Mouse (Mus musculus) myocyte (in vitro differentiated cells): ENCODE data around the gene Camta1. TPM values are rescaled to one million over a fixed set of nuclear protein-coding genes. Genes with fewer than 3 reads are reported as not detected.

Experiments
- H3K27me3 ChIP-seq: one replicate; pipeline ENCODE4 v1.6.1; 2011; ENCODE audit not compliant: control insufficient read depth, insufficient read depth, insufficient read length
- H3K36me3 ChIP-seq: one replicate; pipeline ENCODE4 v1.6.1; 2011; ENCODE audit not compliant: control insufficient read depth, insufficient read depth
- H3K4me2 ChIP-seq: one replicate; pipeline ENCODE4 v1.6.1; 2011; ENCODE audit warnings: low read depth, control low read depth
- H3K4me3 ChIP-seq: one replicate; pipeline ENCODE4 v1.5.1; 2011; ENCODE audit warnings: mild to moderate bottlenecking, control low read depth, moderate library complexity
- H3K79me2 ChIP-seq: one replicate; pipeline ENCODE4 v1.6.1; 2011; ENCODE audit not compliant: control insufficient read depth, insufficient read depth
- H3ac ChIP-seq: one replicate; pipeline ENCODE4 v1.6.1; 2011; ENCODE audit not compliant: control insufficient read depth, insufficient read length
- CEBPB ChIP-seq: IDR thresholded peaks from 2 replicates; pipeline ENCODE4 v1.6.1; 2011; ENCODE audit warnings: mild to moderate bottlenecking, moderate library complexity; ENCODE audit not compliant: poor library complexity, insufficient read depth, severe bottlenecking
- E2F4 ChIP-seq: IDR thresholded peaks from one replicate; pipeline ENCODE4 v1.6.1; 2011; ENCODE audit warnings: mild to moderate bottlenecking, control low read depth, moderate library complexity; ENCODE audit not compliant: insufficient read depth
- MAX ChIP-seq: IDR thresholded peaks from one replicate; pipeline ENCODE4 v1.6.1; 2011; ENCODE audit warnings: low read depth, mild to moderate bottlenecking, control low read depth
- MYOD1 ChIP-seq, 3 experiments: IDR thresholded peaks; one replicate each; pipeline ENCODE4 v1.6.1; 2011; ENCODE audit warnings: control low read depth in 2 of 3, low read depth in 2 of 3, mild to moderate bottlenecking in 2 of 3, moderate library complexity in 1 of 3; ENCODE audit not compliant: insufficient read length in 2 of 3, control insufficient read depth in 1 of 3
- MYOG ChIP-seq, 3 experiments: IDR thresholded peaks; one replicate each; pipeline ENCODE4 v1.6.1; 2011; ENCODE audit warnings: control low read depth in 2 of 3, low read depth in 2 of 3, mild to moderate bottlenecking in 2 of 3; ENCODE audit not compliant: insufficient read length in 2 of 3, control insufficient read depth in 1 of 3, insufficient read depth in 1 of 3
- POLR2A ChIP-seq: IDR thresholded peaks from one replicate; pipeline ENCODE4 v1.6.1; 2011; ENCODE audit warnings: low read depth, mild to moderate bottlenecking, control low read depth, moderate library complexity; ENCODE audit not compliant: insufficient read length
- POLR2AphosphoS2 ChIP-seq: IDR thresholded peaks from one replicate; pipeline ENCODE4 v1.6.1; 2011; ENCODE audit warnings: low read depth, control low read depth; ENCODE audit not compliant: insufficient read length
- REST ChIP-seq: IDR thresholded peaks from one replicate; pipeline ENCODE4 v1.6.1; 2011; ENCODE audit warnings: mild to moderate bottlenecking, control low read depth, moderate library complexity; ENCODE audit not compliant: insufficient read depth, insufficient read length
- SRF ChIP-seq: IDR thresholded peaks from one replicate; pipeline ENCODE4 v1.6.1; 2011; ENCODE audit warnings: low read depth; ENCODE audit not compliant: control insufficient read depth, insufficient read length
- TCF12 ChIP-seq: IDR thresholded peaks from one replicate; pipeline ENCODE4 v1.6.1; 2011; ENCODE audit warnings: mild to moderate bottlenecking, control low read depth; ENCODE audit not compliant: poor library complexity, insufficient read depth, severe bottlenecking
- TCF3 ChIP-seq: IDR thresholded peaks from one replicate; pipeline ENCODE4 v1.6.1; 2011; ENCODE audit warnings: low read depth, control low read depth; ENCODE audit not compliant: insufficient read length
- USF1 ChIP-seq: IDR thresholded peaks from one replicate; pipeline ENCODE4 v1.6.1; 2011; ENCODE audit warnings: low read depth, mild to moderate bottlenecking, control low read depth, moderate library complexity
- polyA plus RNA-seq: library from polyadenylated mRNA; unstranded; fragments of >200 nt; fragmentation: generic; extraction: Trizol; gene quantifications from one replicate; pipeline ENCODE4 v1.2.1, GENCODE M21; 2012; ENCODE audit warnings: missing spikeins

Camta1 gene
- polyA plus RNA-seq, 1 experiment, result 40.6 TPM

DNA sequence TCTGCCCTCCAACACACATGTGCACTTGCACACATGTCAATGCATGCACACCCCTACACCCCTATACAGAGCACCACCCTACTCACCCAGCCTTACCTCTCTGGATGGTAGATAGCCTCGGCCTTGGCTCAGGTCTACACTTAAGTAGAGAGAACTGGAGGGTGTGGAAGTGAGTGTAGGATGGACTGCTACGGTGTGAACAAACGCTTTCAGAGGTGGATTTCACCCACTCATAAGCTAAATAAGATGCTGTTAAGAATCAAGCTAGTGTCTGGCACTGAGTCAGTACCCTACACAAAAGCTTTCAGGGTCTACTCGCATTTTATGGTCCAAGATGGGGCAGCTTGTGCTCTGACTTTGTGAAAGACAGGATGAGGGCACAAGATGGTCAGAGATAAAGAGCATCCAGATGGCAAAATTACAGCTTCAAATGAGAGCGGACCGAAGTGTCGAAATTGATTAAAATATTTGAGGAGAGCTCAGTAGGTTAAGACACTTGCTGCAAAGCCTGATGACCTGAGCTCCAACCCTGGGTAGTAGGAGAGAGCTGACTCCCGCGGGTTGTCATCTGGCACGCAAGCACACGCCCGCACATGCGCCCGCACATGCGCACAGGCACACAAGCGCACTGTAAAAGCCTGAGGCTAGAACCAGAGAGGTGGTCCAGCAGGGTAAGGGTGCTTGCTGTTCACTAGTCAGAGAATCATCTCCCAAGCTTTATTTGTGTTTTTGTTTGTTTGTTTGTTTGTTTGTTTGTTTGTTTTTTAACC, 924.2 kb downstream of the Camta1 start:
- Histone ChIP-seq H3K36me3 (no peaks in the 10 kb centered on the region), H3K4me2 (no peak overlapping the region), H3K27me3 (no peaks in the 10 kb centered on the region), H3K79me2 (no peaks in the 10 kb centered on the region), H3ac (no peak overlapping the region), H3K4me3 (no peak overlapping the region)
- TF ChIP-seq MYOD1 (IDR thresholded peaks at IDR 0.05; ENCODE audit: control insufficient read depth in 1 of 3, insufficient read length in 2 of 3, low read depth in 2 of 3) (no peak), CEBPB (no peak), USF1 (no peak), TCF12 (no peak), POLR2A (no peak), MYOG (IDR thresholded peaks at IDR 0.05; ENCODE audit: control insufficient read depth in 1 of 3, insufficient read depth in 1 of 3, insufficient read length in 2 of 3, low read depth in 2 of 3) (no peak), POLR2AphosphoS2 (no peak), E2F4 (no peak), SRF (no peak), TCF3 (no peak), REST (no peak), MAX (no peak)

DNA sequence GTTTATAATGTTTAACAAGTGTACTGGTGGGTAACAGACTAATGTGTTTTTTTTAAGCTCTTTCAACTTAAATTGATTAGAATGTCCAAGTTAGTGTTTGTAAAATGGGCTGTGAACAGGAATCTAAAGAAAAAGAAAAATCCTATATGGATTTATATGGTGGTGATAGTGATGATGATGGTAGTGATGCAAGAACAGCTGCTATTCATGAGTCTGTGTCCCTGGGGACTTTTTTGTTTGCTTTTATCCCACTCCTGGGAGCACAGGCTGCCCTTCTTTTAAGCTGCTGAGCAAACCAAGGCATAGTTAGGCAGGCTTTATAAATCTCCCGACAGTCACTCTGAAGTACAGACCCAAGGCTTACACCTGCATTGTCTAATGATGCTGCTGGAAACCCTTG, 928.2 kb downstream of the Camta1 start:
- Histone ChIP-seq H3ac (no peak overlapping the region), H3K27me3 (peaks cover 5% of the 10 kb centered on the region), H3K79me2 (no peaks in the 10 kb centered on the region), H3K36me3 (no peaks in the 10 kb centered on the region), H3K4me2 (no peak overlapping the region), H3K4me3 (no peak overlapping the region)
- no peak for TF ChIP-seq POLR2A
- no peak for TF ChIP-seq E2F4
- no peak for TF ChIP-seq MYOG (IDR thresholded peaks at IDR 0.05; ENCODE audit: control insufficient read depth in 1 of 3, insufficient read depth in 1 of 3, insufficient read length in 2 of 3, low read depth in 2 of 3)
- no peak for TF ChIP-seq MYOD1 (IDR thresholded peaks at IDR 0.05; ENCODE audit: control insufficient read depth in 1 of 3, insufficient read length in 2 of 3, low read depth in 2 of 3)
- no peak for TF ChIP-seq MAX
- TF ChIP-seq TCF12, result no peak
- TF ChIP-seq SRF, result no peak
- no peak for TF ChIP-seq POLR2AphosphoS2
- no peak for TF ChIP-seq USF1

- Histone ChIP-seq H3K4me3 (no peak overlapping the region), H3K36me3 (no peaks in the 10 kb centered on the region), H3K27me3 (peaks cover 5% of the 10 kb centered on the region), H3ac (no peak overlapping the region), H3K79me2 (no peaks in the 10 kb centered on the region), H3K4me2 (peak overlapping the region; percentile 65)
- TF ChIP-seq MYOD1 (IDR thresholded peaks at IDR 0.05; ENCODE audit: control insufficient read depth in 1 of 3, insufficient read length in 2 of 3, low read depth in 2 of 3), result no peak
- TF ChIP-seq MYOG (IDR thresholded peaks at IDR 0.05; ENCODE audit: control insufficient read depth in 1 of 3, insufficient read depth in 1 of 3, insufficient read length in 2 of 3, low read depth in 2 of 3), result peak in 1 of 3 experiments; percentile 49
Measured at GRCm38 (mm10) chr4:150927789-150928188, 933.9 kb downstream of the Camta1 start.

DNA sequence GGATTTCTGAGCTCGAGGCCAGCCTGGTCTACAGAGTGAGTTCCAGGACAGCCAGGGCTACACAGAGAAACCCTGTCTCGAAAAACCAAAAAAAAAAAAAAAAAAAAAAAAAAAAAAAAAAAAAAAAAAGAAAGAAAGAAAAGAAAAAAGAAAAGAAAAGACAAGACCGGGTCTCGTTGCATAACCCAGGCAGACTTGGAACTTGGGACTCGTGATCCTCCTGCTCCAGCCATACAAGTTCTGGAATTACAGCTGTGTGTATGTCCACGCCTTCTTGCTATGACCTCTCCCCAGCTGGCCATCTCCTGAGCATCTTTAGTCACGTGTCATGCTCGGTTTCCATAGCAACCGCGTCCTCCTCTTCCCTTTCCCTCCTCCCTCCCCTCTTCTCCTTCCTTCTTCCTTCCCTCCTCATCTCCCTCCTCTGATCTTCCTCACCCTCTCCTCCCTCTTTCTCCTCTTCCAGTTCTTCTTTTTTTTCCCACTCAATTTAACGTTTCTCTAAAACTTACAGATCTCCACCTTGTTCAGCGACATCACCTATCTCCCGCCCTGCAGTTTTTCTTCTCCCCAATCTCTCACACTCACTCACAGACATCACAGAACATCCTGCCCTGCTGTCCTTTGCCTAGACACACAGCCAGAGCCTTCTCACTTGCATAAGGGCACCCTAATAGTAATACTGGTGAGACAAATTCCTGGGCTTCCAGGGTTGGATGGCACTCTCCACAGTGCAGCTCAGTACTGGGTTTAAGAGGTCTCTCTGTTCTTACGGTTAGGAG, 934.6 kb downstream of the Camta1 start:
- H3K4me2 ChIP-seq, result peak overlapping the region; percentile 65
- H3ac ChIP-seq, result no peak overlapping the region
- TF ChIP-seq REST, result no peak
- no peak for TF ChIP-seq CEBPB
- TF ChIP-seq USF1, result peak; percentile 45
- peaks cover 5% of the 10 kb centered on the region for H3K27me3 ChIP-seq
- H3K79me2 ChIP-seq, result no peaks in the 10 kb centered on the region
- no peak overlapping the region for H3K4me3 ChIP-seq
- no peaks in the 10 kb centered on the region for H3K36me3 ChIP-seq

DNA sequence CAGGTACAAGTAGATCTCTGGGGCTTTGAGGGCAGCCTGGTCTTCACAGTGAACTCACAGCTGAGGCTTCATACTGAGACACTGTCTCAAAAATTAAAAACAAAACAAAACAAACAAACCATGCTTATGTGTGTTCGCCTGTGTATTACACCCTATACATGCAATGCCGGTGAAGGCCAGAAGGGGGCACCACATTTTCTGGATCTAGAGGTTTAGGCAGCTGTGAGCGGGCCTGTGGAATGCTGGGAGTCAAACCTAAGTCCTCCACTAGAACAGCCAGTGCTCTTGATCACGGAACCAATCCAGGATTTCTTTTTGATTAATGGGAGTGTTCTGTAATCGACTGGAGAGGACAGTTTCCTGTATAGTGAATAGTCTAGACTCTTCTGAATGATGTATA, 935.8 kb downstream of the Camta1 start:
- Histone ChIP-seq H3K27me3 (peaks cover 5% of the 10 kb centered on the region), H3K4me2 (no peak overlapping the region), H3ac (no peak overlapping the region), H3K79me2 (no peaks in the 10 kb centered on the region), H3K36me3 (no peaks in the 10 kb centered on the region), H3K4me3 (no peak overlapping the region)
- TF ChIP-seq TCF3, result no peak
- TF ChIP-seq MYOG (IDR thresholded peaks at IDR 0.05; ENCODE audit: control insufficient read depth in 1 of 3, insufficient read depth in 1 of 3, insufficient read length in 2 of 3, low read depth in 2 of 3), result no peak
- TF ChIP-seq CEBPB, result no peak
- TF ChIP-seq USF1, result no peak
- TF ChIP-seq TCF12, result no peak
- no peak for TF ChIP-seq E2F4
- no peak for TF ChIP-seq POLR2A
- no peak for TF ChIP-seq SRF
- no peak for TF ChIP-seq MAX
- no peak for TF ChIP-seq POLR2AphosphoS2
- TF ChIP-seq MYOD1 (IDR thresholded peaks at IDR 0.05; ENCODE audit: control insufficient read depth in 1 of 3, insufficient read length in 2 of 3, low read depth in 2 of 3), result no peak
- TF ChIP-seq REST, result no peak
